Mouse (Mus musculus) ES-Bruce4 (cell line): ENCODE results near the gene Papolb. TPM values are rescaled to one million over a fixed set of nuclear protein-coding genes. Genes with fewer than 3 reads are reported as not detected.
A peak's percentile ranks its signal among the peaks of the same experiment; 100 is the strongest.

ENCODE experiments used
- H3K27ac ChIP-seq: 2 replicates; pipeline ENCODE4 v1.5.1; 2012; ENCODE audit warnings: low read length, inconsistent platforms; ENCODE audit not compliant: insufficient read depth
- H3K27me3 ChIP-seq: 2 replicates; pipeline ENCODE4 v1.6.1; 2012; ENCODE audit warnings: mild to moderate bottlenecking, low read length, inconsistent platforms; ENCODE audit not compliant: control insufficient read depth, poor library complexity, insufficient read depth, severe bottlenecking
- H3K36me3 ChIP-seq: 2 replicates; pipeline ENCODE4 v1.6.1; 2012; ENCODE audit warnings: inconsistent platforms, mild to moderate bottlenecking, low read length, moderate library complexity; ENCODE audit not compliant: control insufficient read depth, poor library complexity, insufficient read depth, severe bottlenecking
- H3K4me1 ChIP-seq: one replicate; pipeline ENCODE4 v1.8.1; 2011; ENCODE audit warnings: low read length; ENCODE audit not compliant: control insufficient read depth, insufficient read depth
- H3K4me3 ChIP-seq: 2 replicates; pipeline ENCODE4 v1.5.1; 2011; ENCODE audit warnings: low read depth, mild to moderate bottlenecking, low read length
- H3K9ac ChIP-seq: 2 replicates; pipeline ENCODE4 v1.6.1; 2012; ENCODE audit warnings: low read depth, mild to moderate bottlenecking, inconsistent platforms; ENCODE audit not compliant: poor library complexity, severe bottlenecking
- H3K9me3 ChIP-seq: replicated peaks from 2 replicates; pipeline ENCODE4 v1.6.1; 2012; ENCODE audit warnings: mild to moderate bottlenecking, low read length, inconsistent platforms; ENCODE audit not compliant: control insufficient read depth, poor library complexity, insufficient read depth, severe bottlenecking
- CTCF ChIP-seq: IDR thresholded peaks from one replicate; pipeline ENCODE4 v1.8.1; 2011; ENCODE audit warnings: low read depth, low read length
- EP300 ChIP-seq: IDR thresholded peaks from 2 replicates; pipeline ENCODE4 v1.6.1; 2011; ENCODE audit warnings: low read depth, low read length; ENCODE audit not compliant: insufficient read depth
- POLR2A ChIP-seq: IDR thresholded peaks from one replicate; pipeline ENCODE4 v1.8.1; 2011; ENCODE audit warnings: low read length; ENCODE audit not compliant: insufficient read depth
- polyA plus RNA-seq: library from polyadenylated mRNA; stranded (reverse); fragments of >200 nt; gene quantifications from 2 replicates; pipeline ENCODE4 v1.2.4, GENCODE M21; 2011; ENCODE audit warnings: low read depth; ENCODE audit not compliant: missing spikeins, insufficient read depth, insufficient read length

Papolb gene
- polyA plus RNA-seq, 1 experiment = 3.9 TPM

DNA sequence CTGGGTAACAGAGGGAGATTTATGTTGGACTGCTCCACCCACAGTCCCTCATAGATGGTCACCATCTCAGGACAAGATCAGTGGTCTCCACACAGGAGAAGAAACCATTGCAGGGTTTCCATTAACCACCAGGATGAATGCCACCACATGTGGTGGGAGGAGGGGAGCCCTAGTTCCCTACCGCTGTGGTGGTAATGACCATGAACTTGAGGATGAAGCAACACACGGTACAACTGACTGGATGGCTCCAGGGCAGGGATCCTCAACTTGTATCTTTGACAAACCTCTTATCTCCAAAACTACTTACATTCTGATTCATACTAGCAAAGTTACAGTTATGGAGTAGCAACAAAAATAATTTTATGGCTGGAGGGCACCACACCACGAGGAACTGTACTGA lies 36.6 kb downstream of the Papolb start:
- H3K27ac ChIP-seq = no peak overlapping the region
- no peak overlapping the region for H3K9ac ChIP-seq
- H3K4me1 ChIP-seq = no peaks in the 10 kb centered on the region
- H3K4me3 ChIP-seq = no peak overlapping the region
- no peaks in the 10 kb centered on the region for H3K36me3 ChIP-seq
- no peaks in the 10 kb centered on the region for H3K27me3 ChIP-seq
- H3K9me3 ChIP-seq = no peaks in the 10 kb centered on the region
- no peak for TF ChIP-seq EP300
- no peak for TF ChIP-seq CTCF
- TF ChIP-seq POLR2A = no peak

DNA sequence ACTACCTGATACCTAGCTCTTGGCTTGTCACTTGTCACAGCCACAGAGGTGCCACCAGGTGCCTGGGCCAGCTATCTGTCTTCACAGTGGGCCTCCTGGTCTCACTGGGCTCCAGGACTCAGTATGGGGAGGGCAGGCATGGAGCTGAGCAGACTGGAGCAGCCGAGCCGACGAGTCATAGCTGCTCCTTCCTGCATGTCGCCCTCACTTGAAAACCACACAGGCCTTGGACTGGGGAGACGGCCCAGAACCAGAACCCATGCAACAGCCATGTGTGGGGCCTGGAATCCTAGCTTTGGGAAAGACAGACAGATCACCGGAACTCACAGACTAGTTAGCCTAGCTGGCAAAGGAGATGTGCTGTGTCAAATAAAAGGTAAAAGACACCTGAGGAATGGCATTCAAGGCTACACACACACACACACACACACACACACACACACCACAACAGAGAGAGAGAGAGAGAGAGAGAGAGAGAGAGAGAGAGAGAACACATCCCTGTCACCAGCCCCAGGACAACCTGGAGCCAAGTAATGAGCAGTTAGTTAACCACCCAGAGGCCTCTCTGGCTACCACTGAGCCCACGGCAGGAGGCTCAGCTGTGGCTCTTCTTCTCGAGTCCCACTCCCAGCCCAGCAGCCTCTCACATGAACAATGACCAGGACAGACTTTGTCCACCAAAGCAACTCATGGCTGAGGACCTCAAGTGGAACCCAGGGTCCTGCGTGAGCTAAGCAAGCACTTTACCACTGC lies 39.7 kb downstream of the Papolb start:
- peaks cover 3% of the 10 kb centered on the region for H3K4me1 ChIP-seq
- no peaks in the 10 kb centered on the region for H3K9me3 ChIP-seq
- no peak overlapping the region for H3K9ac ChIP-seq
- no peaks in the 10 kb centered on the region for H3K36me3 ChIP-seq
- H3K27ac ChIP-seq = no peak overlapping the region
- TF ChIP-seq EP300 (no peak), CTCF (no peak), POLR2A (no peak)
- no peak overlapping the region for H3K4me3 ChIP-seq
- no peaks in the 10 kb centered on the region for H3K27me3 ChIP-seq

DNA sequence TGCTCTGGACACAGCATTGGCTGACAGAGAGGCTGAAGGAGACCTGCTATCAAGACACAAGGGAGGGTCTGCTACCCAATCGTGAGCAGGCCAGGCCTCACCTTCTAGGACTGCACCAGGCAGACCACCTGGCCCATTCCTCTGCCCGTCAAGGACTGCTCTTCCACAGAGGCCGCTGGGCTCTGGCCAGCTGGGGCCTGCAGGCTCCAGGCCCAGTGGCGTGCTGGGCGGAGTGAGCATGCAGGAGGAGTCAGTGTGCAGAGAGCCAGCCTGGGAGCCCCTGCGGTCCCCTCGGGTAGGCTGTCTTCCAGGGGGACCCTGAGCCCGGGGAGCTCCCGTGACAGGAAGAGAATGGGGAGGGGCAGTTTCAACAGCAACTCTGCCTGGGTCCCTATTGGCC lies 43.2 kb downstream of the Papolb start:
- H3K4me3 ChIP-seq = no peak overlapping the region
- H3K4me1 ChIP-seq = peaks cover 3% of the 10 kb centered on the region
- no peaks in the 10 kb centered on the region for H3K36me3 ChIP-seq
- no peak for TF ChIP-seq CTCF
- TF ChIP-seq EP300 = no peak
- no peak for TF ChIP-seq POLR2A
- H3K27me3 ChIP-seq = no peaks in the 10 kb centered on the region
- H3K27ac ChIP-seq = no peak overlapping the region
- H3K9ac ChIP-seq = no peak overlapping the region
- no peaks in the 10 kb centered on the region for H3K9me3 ChIP-seq

DNA sequence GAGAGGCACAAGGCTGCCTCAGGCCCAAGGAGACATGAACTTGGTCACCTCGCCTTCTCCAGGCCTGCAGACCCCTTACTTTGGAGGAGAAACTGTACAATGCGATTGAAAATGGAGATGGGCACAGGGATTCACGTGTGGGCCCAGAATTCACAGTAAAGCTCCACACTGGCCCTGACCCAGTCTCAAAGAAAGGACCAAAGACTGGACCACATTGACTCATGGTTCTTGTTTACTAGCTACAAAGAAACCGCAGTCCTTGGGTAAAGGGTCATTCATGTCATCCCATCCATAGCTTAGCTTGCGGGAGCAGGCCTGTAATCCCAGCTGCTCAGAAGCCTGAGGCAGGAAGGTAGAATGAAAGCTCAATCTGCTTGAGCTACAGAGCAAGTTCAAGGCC lies 46.3 kb downstream of the Papolb start:
- H3K4me3 ChIP-seq = no peak overlapping the region
- no peaks in the 10 kb centered on the region for H3K27me3 ChIP-seq
- H3K4me1 ChIP-seq = peaks cover 3% of the 10 kb centered on the region
- no peak overlapping the region for H3K9ac ChIP-seq
- H3K36me3 ChIP-seq = no peaks in the 10 kb centered on the region
- H3K9me3 ChIP-seq = no peaks in the 10 kb centered on the region
- H3K27ac ChIP-seq = no peak overlapping the region
- TF ChIP-seq POLR2A (no peak), EP300 (no peak), CTCF (no peak)

DNA sequence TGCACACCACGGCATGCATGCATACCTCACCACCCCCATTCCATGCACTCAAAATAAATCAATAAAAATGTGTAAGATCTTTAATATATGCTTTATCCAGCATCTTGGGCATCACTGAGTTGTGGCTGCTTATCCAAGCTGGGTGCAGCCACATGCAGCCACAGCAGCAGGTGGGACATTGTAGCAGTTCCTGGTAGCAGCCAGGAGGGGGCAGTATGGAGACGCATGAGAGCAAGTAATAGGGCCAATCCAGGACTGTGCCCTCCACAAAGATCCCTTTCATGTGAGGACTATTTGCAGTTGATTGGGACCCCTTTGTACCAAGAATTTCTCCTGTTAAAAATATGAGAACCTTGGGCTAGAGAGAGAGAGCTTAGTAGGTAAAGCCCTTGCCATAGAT lies 47.4 kb downstream of the Papolb start:
- H3K27ac ChIP-seq = no peak overlapping the region
- no peaks in the 10 kb centered on the region for H3K27me3 ChIP-seq
- peaks cover 5% of the 10 kb centered on the region for H3K4me1 ChIP-seq
- no peaks in the 10 kb centered on the region for H3K36me3 ChIP-seq
- peak; percentile 90 for TF ChIP-seq CTCF
- TF ChIP-seq EP300 = no peak
- H3K4me3 ChIP-seq = no peak overlapping the region
- no peak overlapping the region for H3K9ac ChIP-seq
- no peaks in the 10 kb centered on the region for H3K9me3 ChIP-seq

DNA sequence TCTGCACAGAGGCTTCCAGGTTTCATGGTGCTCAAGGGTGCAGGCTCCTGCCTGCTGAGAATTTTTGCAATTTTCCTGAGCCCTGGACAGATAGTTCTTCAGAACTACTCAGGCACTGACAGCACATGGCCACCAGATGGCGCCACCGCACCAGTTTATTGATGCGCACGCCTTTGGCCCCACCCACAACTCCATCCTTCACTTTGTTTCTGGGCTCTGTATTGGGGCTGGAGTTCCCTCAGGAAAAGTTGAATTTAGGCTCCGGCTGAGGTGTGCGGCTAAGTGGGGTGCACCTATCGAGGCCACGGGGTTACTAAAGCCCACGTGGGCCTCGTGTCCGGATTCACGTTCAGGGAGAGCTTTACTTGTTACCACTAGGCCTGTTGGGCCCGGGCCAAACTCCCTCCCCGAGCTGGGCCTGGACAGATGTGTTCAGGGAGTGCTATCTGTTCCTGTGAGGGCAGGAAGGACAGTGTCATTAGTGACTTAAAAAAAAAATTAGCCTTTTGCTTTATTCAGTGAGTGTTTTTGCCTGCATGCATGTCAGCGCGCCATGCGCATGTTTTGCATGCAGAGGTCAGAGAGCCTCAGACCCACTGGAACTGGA lies 50.9 kb downstream of the Papolb start:
- H3K9me3 ChIP-seq = no peaks in the 10 kb centered on the region
- peak overlapping the region; percentile 68 for H3K27ac ChIP-seq
- TF ChIP-seq CTCF (peak; percentile 90), EP300 (0 out of 2 replicates have a peak, but pooled peaks have one; percentile 27), POLR2A (no peak)
- no peaks in the 10 kb centered on the region for H3K27me3 ChIP-seq
- H3K4me3 ChIP-seq = no peak overlapping the region
- H3K9ac ChIP-seq = no peak overlapping the region; the same call in 1 of the 2 replicates
- peaks cover 6% of the 10 kb centered on the region for H3K4me1 ChIP-seq
- H3K36me3 ChIP-seq = no peaks in the 10 kb centered on the region
